Mouse (Mus musculus): Measurements from ENCODE around the gene Tmem171. TPM values are rescaled to one million over a fixed set of nuclear protein-coding genes. Genes with fewer than 3 reads are reported as not detected.

The Tmem171 gene
- polyA plus RNA-seq (2014; fragmentation: Nextera tagmentation; extraction: Ambion mirVana), result 0.69 and 1.2 TPM in 2 replicates

- Histone ChIP-seq H3K27ac (ENCODE audit: low read depth, low read length) (no peak within 1 kb of the TSS), H3K4me2 (peak within 1 kb of the TSS; percentile 87), H3K4me1 (ENCODE audit: control insufficient read depth, insufficient read depth, low read length) (peaks cover 20% of the 10 kb centered on the region), H3K4me3 (ENCODE audit: low read depth, low read length) (peak within 1 kb of the TSS; percentile 47), H3K9me3 (replicated peaks; ENCODE audit: control insufficient read depth, low read length) (no peaks in the 10 kb centered on the region), H3K9ac (ENCODE audit: low read depth, low read length) (peak within 1 kb of the TSS; percentile 72), H3K36me3 (ENCODE audit: control insufficient read depth, insufficient read depth, low read length) (no peaks in the 10 kb centered on the region), H3K27me3 (ENCODE audit: control insufficient read depth, insufficient read depth, low read length) (peaks cover 24% of the 10 kb centered on the region)
- ATAC-seq (replicated peaks; ENCODE audit: insufficient number of reproducible peaks, low FRiP score, low TSS enrichment), result no peak
- WGBS (ENCODE audit: insufficient replicate concordance), result 6% methylated on average over 44 of the region's 44 CpGs
These were observed at the start of gene Tmem171 for GRCm38 (mm10) chr13:98694773-98695314. Gene Tmem171, minus strand, starts transcription at chr13:98694834.

- Histone ChIP-seq H3K27me3 (ENCODE audit: control insufficient read depth, insufficient read depth, low read length) (no peaks in the 10 kb centered on the region), H3K4me2 (no peak overlapping the region), H3K9ac (ENCODE audit: low read depth, low read length) (no peak overlapping the region), H3K9me3 (replicated peaks; ENCODE audit: control insufficient read depth, low read length) (no peaks in the 10 kb centered on the region), H3K36me3 (ENCODE audit: control insufficient read depth, insufficient read depth, low read length) (peaks cover 15% of the 10 kb centered on the region; the same call in 1 of the 2 replicates), H3K4me1 (ENCODE audit: control insufficient read depth, insufficient read depth, low read length) (no peaks in the 10 kb centered on the region), H3K27ac (ENCODE audit: low read depth, low read length) (no peak overlapping the region), H3K4me3 (ENCODE audit: low read depth, low read length) (no peak overlapping the region)
- ATAC-seq (replicated peaks; ENCODE audit: insufficient number of reproducible peaks, low FRiP score, low TSS enrichment), result no peak
These were observed 49.2 kb upstream of the Tmem171 start for GRCm38 (mm10) chr13:98743829-98744228.

DNA sequence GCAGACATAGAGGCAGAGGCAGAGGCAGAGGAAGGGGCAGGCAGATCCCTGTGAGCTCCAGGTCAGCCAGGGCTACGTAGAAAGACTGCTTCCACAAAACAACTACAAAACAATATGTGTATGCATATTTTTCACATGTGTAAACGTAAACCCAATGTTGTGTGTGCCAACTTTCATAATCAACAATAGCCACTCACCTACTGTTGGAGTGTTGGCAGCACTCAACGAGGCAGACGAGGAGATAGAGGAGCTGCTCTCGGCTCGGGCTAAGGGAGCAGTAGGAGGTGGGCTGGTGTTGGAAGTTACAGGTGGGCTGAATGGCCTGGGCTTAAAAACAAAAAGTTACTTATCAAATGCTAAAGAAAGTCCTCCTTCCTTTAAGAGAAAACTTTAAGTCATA is 48.6 kb upstream of the Tmem171 start:
- no peak for ATAC-seq (replicated peaks; ENCODE audit: insufficient number of reproducible peaks, low FRiP score, low TSS enrichment)
- Histone ChIP-seq H3K4me1 (ENCODE audit: control insufficient read depth, insufficient read depth, low read length) (no peaks in the 10 kb centered on the region), H3K9me3 (replicated peaks; ENCODE audit: control insufficient read depth, low read length) (no peaks in the 10 kb centered on the region), H3K36me3 (ENCODE audit: control insufficient read depth, insufficient read depth, low read length) (peaks cover 15% of the 10 kb centered on the region; the same call in 1 of the 2 replicates), H3K4me3 (ENCODE audit: low read depth, low read length) (no peak overlapping the region), H3K27ac (ENCODE audit: low read depth, low read length) (no peak overlapping the region), H3K27me3 (ENCODE audit: control insufficient read depth, insufficient read depth, low read length) (no peaks in the 10 kb centered on the region), H3K9ac (ENCODE audit: low read depth, low read length) (no peak overlapping the region), H3K4me2 (no peak overlapping the region)
- WGBS (ENCODE audit: insufficient replicate concordance), result 81% methylated on average over 6 of the region's 6 CpGs

DNA sequence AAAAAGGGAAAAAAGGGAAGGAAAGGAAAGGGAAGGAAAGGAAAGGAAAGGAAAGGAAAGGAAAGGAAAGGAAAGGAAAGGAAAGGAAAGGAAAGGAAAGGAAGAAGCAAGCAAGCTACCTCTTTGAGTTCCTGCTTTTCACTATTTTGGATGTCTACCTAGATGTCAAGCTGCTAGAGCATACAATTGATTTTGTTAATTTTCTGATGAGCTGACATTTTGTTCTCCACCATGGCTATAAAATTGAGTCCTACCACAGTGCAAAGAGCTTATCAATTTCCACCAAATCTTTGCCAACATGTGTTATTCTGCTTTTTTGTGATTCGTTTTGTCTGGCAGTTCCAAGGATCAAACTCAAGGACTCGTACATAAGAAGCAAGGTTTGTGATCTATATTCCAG is 43.6 kb upstream of the Tmem171 start:
- H3K9ac ChIP-seq (ENCODE audit: low read depth, low read length), result no peak overlapping the region
- no peaks in the 10 kb centered on the region for H3K4me1 ChIP-seq (ENCODE audit: control insufficient read depth, insufficient read depth, low read length)
- no peak for ATAC-seq (replicated peaks; ENCODE audit: insufficient number of reproducible peaks, low FRiP score, low TSS enrichment)
- H3K9me3 ChIP-seq (replicated peaks; ENCODE audit: control insufficient read depth, low read length), result no peaks in the 10 kb centered on the region
- no peaks in the 10 kb centered on the region for H3K27me3 ChIP-seq (ENCODE audit: control insufficient read depth, insufficient read depth, low read length)
- no peak overlapping the region for H3K27ac ChIP-seq (ENCODE audit: low read depth, low read length)
- H3K4me3 ChIP-seq (ENCODE audit: low read depth, low read length), result no peak overlapping the region
- 90% methylated on average over 2 of the region's 2 CpGs for WGBS (ENCODE audit: insufficient replicate concordance)
- no peak overlapping the region for H3K4me2 ChIP-seq
- peaks cover 10% of the 10 kb centered on the region for H3K36me3 ChIP-seq (ENCODE audit: control insufficient read depth, insufficient read depth, low read length)

DNA sequence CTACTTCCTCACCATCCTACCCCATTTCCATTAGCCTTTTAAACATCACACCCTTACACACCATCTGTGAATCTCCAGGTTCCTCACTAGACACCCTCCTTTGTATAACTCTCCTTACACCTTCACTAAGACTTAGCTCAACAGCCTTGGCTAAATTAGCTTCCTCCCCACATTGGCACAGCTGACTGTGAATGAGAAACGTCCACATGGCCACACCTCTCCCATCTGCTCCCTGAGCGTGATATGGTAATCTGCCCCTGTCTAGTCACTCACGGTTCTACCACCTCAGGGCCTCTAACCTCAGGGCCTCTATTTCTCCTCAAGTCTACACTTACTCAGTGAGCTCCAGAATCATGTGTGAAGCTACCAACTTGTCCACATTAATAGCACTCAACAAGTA is 38.7 kb upstream of the Tmem171 start:
- Histone ChIP-seq H3K27me3 (ENCODE audit: control insufficient read depth, insufficient read depth, low read length) (no peaks in the 10 kb centered on the region), H3K4me3 (ENCODE audit: low read depth, low read length) (no peak overlapping the region), H3K9ac (ENCODE audit: low read depth, low read length) (no peak overlapping the region), H3K27ac (ENCODE audit: low read depth, low read length) (no peak overlapping the region), H3K36me3 (ENCODE audit: control insufficient read depth, insufficient read depth, low read length) (peaks cover 12% of the 10 kb centered on the region), H3K4me2 (no peak overlapping the region), H3K4me1 (ENCODE audit: control insufficient read depth, insufficient read depth, low read length) (no peaks in the 10 kb centered on the region), H3K9me3 (replicated peaks; ENCODE audit: control insufficient read depth, low read length) (no peaks in the 10 kb centered on the region)
- ATAC-seq (replicated peaks; ENCODE audit: insufficient number of reproducible peaks, low FRiP score, low TSS enrichment), result no peak
- 55% methylated on average over 3 of the region's 3 CpGs for WGBS (ENCODE audit: insufficient replicate concordance)

DNA sequence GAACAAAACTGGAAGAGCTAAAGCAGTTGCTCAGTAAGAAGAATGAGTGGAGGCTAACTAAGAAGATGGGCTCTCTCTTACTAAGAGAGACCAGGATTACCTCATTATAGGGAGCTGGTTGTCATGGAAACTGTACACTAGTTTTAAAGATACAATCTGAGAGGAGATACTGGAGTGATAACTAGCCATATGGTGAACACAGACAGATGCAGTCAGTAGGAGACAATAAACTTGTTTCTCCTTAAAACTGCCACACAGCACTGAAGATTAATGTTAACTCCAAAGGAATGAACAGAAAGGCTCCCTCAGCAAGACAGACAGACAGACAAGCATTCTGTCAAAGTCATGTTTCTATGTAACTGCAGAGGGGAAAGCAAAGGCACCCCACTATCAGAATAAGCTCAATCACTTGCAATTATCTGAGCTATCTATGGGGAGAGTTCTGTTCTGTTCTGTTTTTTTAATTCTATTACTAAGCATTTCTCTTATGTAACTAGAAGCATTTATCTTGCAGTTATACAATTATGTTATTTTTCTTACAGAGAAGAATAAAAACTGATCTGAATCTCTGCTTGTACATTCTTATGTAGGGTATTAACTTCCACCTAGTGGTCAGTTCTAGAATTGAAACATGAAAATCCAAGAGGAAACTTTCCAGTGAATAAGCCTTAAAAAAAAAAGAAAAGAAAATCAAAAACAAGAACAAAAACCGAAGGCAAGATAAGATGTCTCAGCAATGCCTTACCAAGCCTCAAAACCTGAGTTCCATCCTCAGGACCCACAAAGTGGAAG is 34.8 kb upstream of the Tmem171 start:
- H3K27me3 ChIP-seq (ENCODE audit: control insufficient read depth, insufficient read depth, low read length), result no peaks in the 10 kb centered on the region
- H3K27ac ChIP-seq (ENCODE audit: low read depth, low read length), result no peak overlapping the region
- H3K9ac ChIP-seq (ENCODE audit: low read depth, low read length), result no peak overlapping the region
- H3K4me1 ChIP-seq (ENCODE audit: control insufficient read depth, insufficient read depth, low read length), result no peaks in the 10 kb centered on the region
- no peak overlapping the region for H3K4me2 ChIP-seq
- H3K4me3 ChIP-seq (ENCODE audit: low read depth, low read length), result no peak overlapping the region
- 70% methylated on average over 1 of the region's 1 CpGs for WGBS (ENCODE audit: insufficient replicate concordance)
- H3K36me3 ChIP-seq (ENCODE audit: control insufficient read depth, insufficient read depth, low read length), result peaks cover 15% of the 10 kb centered on the region
- no peak for ATAC-seq (replicated peaks; ENCODE audit: insufficient number of reproducible peaks, low FRiP score, low TSS enrichment)
- H3K9me3 ChIP-seq (replicated peaks; ENCODE audit: control insufficient read depth, low read length), result no peaks in the 10 kb centered on the region

- Histone ChIP-seq H3K27me3 (ENCODE audit: control insufficient read depth, insufficient read depth, low read length) (no peaks in the 10 kb centered on the region), H3K36me3 (ENCODE audit: control insufficient read depth, insufficient read depth, low read length) (peaks cover 12% of the 10 kb centered on the region), H3K4me1 (ENCODE audit: control insufficient read depth, insufficient read depth, low read length) (no peaks in the 10 kb centered on the region), H3K4me3 (ENCODE audit: low read depth, low read length) (no peak overlapping the region), H3K27ac (ENCODE audit: low read depth, low read length) (no peak overlapping the region), H3K4me2 (no peak overlapping the region), H3K9me3 (replicated peaks; ENCODE audit: control insufficient read depth, low read length) (no peaks in the 10 kb centered on the region), H3K9ac (ENCODE audit: low read depth, low read length) (no peak overlapping the region)
- WGBS (ENCODE audit: insufficient replicate concordance), result 56% methylated on average over 4 of the region's 4 CpGs
- no peak for ATAC-seq (replicated peaks; ENCODE audit: insufficient number of reproducible peaks, low FRiP score, low TSS enrichment)
These were observed 31.9 kb upstream of the Tmem171 start for GRCm38 (mm10) chr13:98726494-98726893.

GRCm38 (mm10) chr13:98723430-98723829 is 28.8 kb upstream of the Tmem171 start:
- 75% methylated on average over 1 of the region's 1 CpGs for WGBS (ENCODE audit: insufficient replicate concordance)
- Histone ChIP-seq H3K36me3 (ENCODE audit: control insufficient read depth, insufficient read depth, low read length) (peaks cover 7% of the 10 kb centered on the region), H3K9me3 (replicated peaks; ENCODE audit: control insufficient read depth, low read length) (no peaks in the 10 kb centered on the region)

DNA sequence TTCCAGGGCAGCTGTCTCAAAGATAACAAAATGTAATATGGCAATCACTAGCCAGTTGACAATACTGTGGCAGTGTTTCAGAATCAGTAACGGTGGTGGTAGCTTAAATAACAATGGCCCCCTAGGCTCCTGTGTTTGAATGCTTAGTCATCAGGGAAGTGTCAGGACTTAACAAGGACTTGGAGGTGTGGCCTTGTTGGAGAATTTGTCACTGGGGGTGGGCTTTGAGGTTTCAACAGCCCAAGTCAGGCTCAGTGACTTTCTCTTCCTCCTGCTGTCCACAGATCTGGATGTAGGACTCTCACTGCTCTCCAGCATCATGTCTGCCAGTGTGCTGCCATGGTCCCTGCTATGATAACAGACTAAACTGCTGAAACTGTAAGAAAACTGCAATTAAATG is 27.7 kb upstream of the Tmem171 start:
- peaks cover 7% of the 10 kb centered on the region for H3K36me3 ChIP-seq (ENCODE audit: control insufficient read depth, insufficient read depth, low read length)
- H3K4me1 ChIP-seq (ENCODE audit: control insufficient read depth, insufficient read depth, low read length), result no peaks in the 10 kb centered on the region
- ATAC-seq (replicated peaks; ENCODE audit: insufficient number of reproducible peaks, low FRiP score, low TSS enrichment), result no peak
- H3K9ac ChIP-seq (ENCODE audit: low read depth, low read length), result no peak overlapping the region
- H3K4me2 ChIP-seq, result no peak overlapping the region
- no peaks in the 10 kb centered on the region for H3K9me3 ChIP-seq (replicated peaks; ENCODE audit: control insufficient read depth, low read length)
- no peak overlapping the region for H3K27ac ChIP-seq (ENCODE audit: low read depth, low read length)
- no peaks in the 10 kb centered on the region for H3K27me3 ChIP-seq (ENCODE audit: control insufficient read depth, insufficient read depth, low read length)
- 56% methylated on average over 1 of the region's 1 CpGs for WGBS (ENCODE audit: insufficient replicate concordance)
- H3K4me3 ChIP-seq (ENCODE audit: low read depth, low read length), result no peak overlapping the region

More at GRCm38 (mm10) chr13:98723430-98723829, 28.8 kb upstream of the Tmem171 start:
- H3K27me3 ChIP-seq (ENCODE audit: control insufficient read depth, insufficient read depth, low read length), result no peaks in the 10 kb centered on the region
- H3K4me2 ChIP-seq, result no peak overlapping the region
- H3K4me1 ChIP-seq (ENCODE audit: control insufficient read depth, insufficient read depth, low read length), result no peaks in the 10 kb centered on the region
- ATAC-seq (replicated peaks; ENCODE audit: insufficient number of reproducible peaks, low FRiP score, low TSS enrichment), result no peak
- H3K27ac ChIP-seq (ENCODE audit: low read depth, low read length), result no peak overlapping the region
- no peak overlapping the region for H3K9ac ChIP-seq (ENCODE audit: low read depth, low read length)
- no peak overlapping the region for H3K4me3 ChIP-seq (ENCODE audit: low read depth, low read length)

Data from heart, embryonic 11.5 days (tissue).